Mouse (Mus musculus) heart, adult 11 months (tissue): ENCODE measurements around the gene Olfr556.
"Not testable (repeated sequence)": the region's sequence is repeated elsewhere in the genome, so short reads cannot be mapped to it uniquely, and the experiment has no call there.

Experiments
- DNase-seq: peaks from one replicate; pipeline ENCODE4 v3.0.0; 2022

The Olfr556 gene

GRCm38 (mm10) chr7:102664599-102664998 lies at the start of gene Olfr556:
Olfr556 (plus strand) TSS chr7:102664899.
- DNase-seq, result no peak

- no peak for DNase-seq
Observed at GRCm38 (mm10) chr7:102618118-102618517, 46.6 kb upstream of the Olfr556 start, which contains the start of gene Olfr553. Olfr553 (minus strand) TSS chr7:102618218.

- peak; percentile 92 for DNase-seq
Observed at GRCm38 (mm10) chr7:102619608-102620007, 45.1 kb upstream of the Olfr556 start.

GRCm38 (mm10) chr7:102620368-102620767 lies 44.3 kb upstream of the Olfr556 start:
- DNase-seq, result not testable (repeated sequence)

GRCm38 (mm10) chr7:102636665-102637064 lies 28.0 kb upstream of the Olfr556 start:
- no peak for DNase-seq

- no peak for DNase-seq
Observed at GRCm38 (mm10) chr7:102638132-102638531, 26.6 kb upstream of the Olfr556 start, which contains the start of gene Olfr554. Olfr554 (plus strand) TSS chr7:102638432.

- peak; percentile 85 for DNase-seq
Observed at GRCm38 (mm10) chr7:102644945-102645344, 19.8 kb upstream of the Olfr556 start.

- DNase-seq, result no peak
Observed at GRCm38 (mm10) chr7:102658523-102658922, 6.2 kb upstream of the Olfr556 start, which contains the start of gene Olfr555. Olfr555 (plus strand) TSS chr7:102658823.

GRCm38 (mm10) chr7:102665378-102665777 lies 679 bp downstream of the Olfr556 start:
- DNase-seq, result no peak

- DNase-seq, result no peak
Observed at GRCm38 (mm10) chr7:102676225-102676624, 11.5 kb downstream of the Olfr556 start.

GRCm38 (mm10) chr7:102681916-102682315 lies 17.2 kb downstream of the Olfr556 start:
- no peak for DNase-seq

GRCm38 (mm10) chr7:102686944-102687501 lies 22.3 kb downstream of the Olfr556 start, which contains the start of gene Trim68:
Trim68 (minus strand) TSS chr7:102687327.
- DNase-seq, result peak; percentile 100

- DNase-seq, result peak; percentile 94
Observed at GRCm38 (mm10) chr7:102695358-102696125, 30.8 kb downstream of the Olfr556 start, which contains the start of gene Olfr557. Olfr557 (plus strand) TSS chr7:102695910.

- DNase-seq, result no peak
Observed at GRCm38 (mm10) chr7:102698461-102698860, 33.8 kb downstream of the Olfr556 start.

- DNase-seq, result no peak
Observed at GRCm38 (mm10) chr7:102701915-102702314, 37.2 kb downstream of the Olfr556 start, which contains the start of gene Olfr558. Olfr558 (plus strand) TSS chr7:102702215.

- peak; percentile 45 for DNase-seq
Observed at GRCm38 (mm10) chr7:102718970-102719369, 54.3 kb downstream of the Olfr556 start, which contains the start of gene Olfr33. Olfr33 (minus strand) TSS chr7:102719070.
